Mouse (Mus musculus): ENCODE results near the gene Ankrd6. TPM values are rescaled to one million over a fixed set of nuclear protein-coding genes. Genes with fewer than 3 reads are reported as not detected.

Ankrd6 gene
- polyA plus RNA-seq, 1 experiment from 2014 or later = 23.0 TPM

Other genes with a start within 250 kb of the Ankrd6 start
- 100 and 120 TPM in 2 replicates for gene Lyrm2, start 150.6 kb downstream of the Ankrd6 start, polyA plus RNA-seq (2014; fragmentation: Nextera tagmentation; extraction: Ambion mirVana)
- gene Rragd, start 32.2 kb upstream of the Ankrd6 start, polyA plus RNA-seq (2014; fragmentation: Nextera tagmentation; extraction: Ambion mirVana) = 35.8 and 40.0 TPM in 2 replicates
- 78.3 and 89.3 TPM in 2 replicates for gene Ube2j1, start 80.6 kb upstream of the Ankrd6 start, polyA plus RNA-seq (2014; fragmentation: Nextera tagmentation; extraction: Ambion mirVana)
- gene Gabrr2, start 112.2 kb upstream of the Ankrd6 start, polyA plus RNA-seq (2014; fragmentation: Nextera tagmentation; extraction: Ambion mirVana) = 0.50 and 0.94 TPM in 2 replicates
- 0.23 and 0.24 TPM in 2 replicates for gene Gabrr1, start 181.7 kb upstream of the Ankrd6 start, polyA plus RNA-seq (2014; fragmentation: Nextera tagmentation; extraction: Ambion mirVana)
- 2.1 and 2.3 TPM in 2 replicates for gene Pm20d2, start 238.9 kb upstream of the Ankrd6 start, polyA plus RNA-seq (2014; fragmentation: Nextera tagmentation; extraction: Ambion mirVana)